Mouse (Mus musculus) embryonic facial prominence, embryonic 10.5 days (tissue): ENCODE data around the gene Rpl36-ps4. TPM values are rescaled to one million over a fixed set of nuclear protein-coding genes. Genes with fewer than 3 reads are reported as not detected.
A peak's percentile ranks its signal among the peaks of the same experiment; 100 is the strongest.
"Not testable (repeated sequence)": the region's sequence is repeated elsewhere in the genome, so short reads cannot be mapped to it uniquely, and the experiment has no call there.

Source experiments
- DNase-seq: peaks from one replicate; pipeline ENCODE4 v3.0.0-alpha.2; 2017; ENCODE audit warnings: low spot score
- H3K27ac ChIP-seq: fragments of 300-500 bp; sonication (generic); replicated peaks from 2 replicates; pipeline ENCODE4 v1.5.1; 2016; ENCODE audit warnings: mild to moderate bottlenecking
- H3K27me3 ChIP-seq: fragments of 300-500 bp; sonication (generic); replicated peaks from 2 replicates; pipeline ENCODE4 v1.6.1; 2016; ENCODE audit warnings: low read depth, mild to moderate bottlenecking; ENCODE audit not compliant: poor library complexity, severe bottlenecking
- H3K36me3 ChIP-seq: fragments of 300-500 bp; sonication (generic); replicated peaks from 2 replicates; pipeline ENCODE4 v1.6.1; 2016; ENCODE audit warnings: mild to moderate bottlenecking, moderate library complexity
- H3K4me1 ChIP-seq: fragments of 300-500 bp; sonication (generic); 2 replicates; pipeline ENCODE4 v1.6.1; 2016
- H3K4me3 ChIP-seq: fragments of 300-500 bp; sonication (generic); 2 replicates; pipeline ENCODE4 v1.5.1; 2016; ENCODE audit warnings: mild to moderate bottlenecking, moderate library complexity
- H3K9me3 ChIP-seq: fragments of 300-500 bp; sonication (generic); 2 replicates; pipeline ENCODE4 v1.6.1; 2016; ENCODE audit warnings: mild to moderate bottlenecking
- WGBS: fragments of 180-500 bp; shearing (Covaris S2); methylation state at CpG from one replicate; pipeline ENCODE4 v1.1.7; 2016; 5-methylcytosine and 5-hydroxymethylcytosine counted together
- polyA plus RNA-seq: library from polyadenylated mRNA; unstranded; fragments of >200 nt; fragmentation: Nextera tagmentation; extraction: Ambion mirVana; gene quantifications from 2 replicates; pipeline ENCODE4 v1.2.1, GENCODE M21; 2016

Gene Rpl36-ps4
- polyA plus RNA-seq, 1 experiment from 2014 or later: not detected

- Histone ChIP-seq H3K27ac (no peak overlapping the region), H3K4me3 (no peak overlapping the region), H3K4me1 (peaks cover 5% of the 10 kb centered on the region; the same call in 1 of the 2 replicates), H3K9me3 (no peaks in the 10 kb centered on the region), H3K27me3 (no peaks in the 10 kb centered on the region), H3K36me3 (no peaks in the 10 kb centered on the region)
- no peak for DNase-seq
- 62% methylated on average over 6 of the region's 6 CpGs for WGBS
Observed at GRCm38 (mm10) chr17:87897175-87897574, 23.6 kb upstream of the Rpl36-ps4 start.

GRCm38 (mm10) chr17:87900677-87901076 is 20.1 kb upstream of the Rpl36-ps4 start:
- Histone ChIP-seq H3K4me1 (peaks cover 5% of the 10 kb centered on the region; the same call in 1 of the 2 replicates), H3K27me3 (no peaks in the 10 kb centered on the region), H3K4me3 (no peak overlapping the region), H3K36me3 (no peaks in the 10 kb centered on the region), H3K27ac (no peak overlapping the region), H3K9me3 (no peaks in the 10 kb centered on the region)
- DNase-seq: no peak
- WGBS: 89% methylated on average over 4 of the region's 4 CpGs

GRCm38 (mm10) chr17:87901163-87901562 is 19.6 kb upstream of the Rpl36-ps4 start:
- H3K27ac ChIP-seq: no peak overlapping the region
- no peaks in the 10 kb centered on the region for H3K27me3 ChIP-seq
- no peak for DNase-seq
- 63% methylated on average over 7 of the region's 7 CpGs for WGBS
- peaks cover 5% of the 10 kb centered on the region; the same call in 1 of the 2 replicates for H3K4me1 ChIP-seq
- no peak overlapping the region for H3K4me3 ChIP-seq
- H3K36me3 ChIP-seq: no peaks in the 10 kb centered on the region
- H3K9me3 ChIP-seq: no peaks in the 10 kb centered on the region

GRCm38 (mm10) chr17:87903213-87903612 is 17.6 kb upstream of the Rpl36-ps4 start:
- no peak for DNase-seq
- H3K9me3 ChIP-seq: no peaks in the 10 kb centered on the region
- H3K4me3 ChIP-seq: no peak overlapping the region
- no peaks in the 10 kb centered on the region for H3K36me3 ChIP-seq
- H3K27me3 ChIP-seq: no peaks in the 10 kb centered on the region
- no peaks in the 10 kb centered on the region; the same call in 1 of the 2 replicates for H3K4me1 ChIP-seq
- H3K27ac ChIP-seq: no peak overlapping the region; the same call in 1 of the 2 replicates
- WGBS: 44% methylated on average over 6 of the region's 6 CpGs

GRCm38 (mm10) chr17:87903725-87904124 is 17.1 kb upstream of the Rpl36-ps4 start:
- 90% methylated on average over 8 of the region's 8 CpGs for WGBS
- Histone ChIP-seq H3K27ac (no peak overlapping the region), H3K4me1 (no peaks in the 10 kb centered on the region; the same call in 1 of the 2 replicates), H3K27me3 (no peaks in the 10 kb centered on the region), H3K9me3 (no peaks in the 10 kb centered on the region), H3K36me3 (no peaks in the 10 kb centered on the region), H3K4me3 (no peak overlapping the region)
- no peak for DNase-seq

GRCm38 (mm10) chr17:87915386-87915785 is 5.4 kb upstream of the Rpl36-ps4 start:
- 92% methylated on average over 3 of the region's 3 CpGs for WGBS
- DNase-seq: no peak
- Histone ChIP-seq H3K4me1 (no peaks in the 10 kb centered on the region), H3K27ac (no peak overlapping the region), H3K9me3 (peaks cover 15% of the 10 kb centered on the region; the same call in 1 of the 2 replicates), H3K4me3 (no peak overlapping the region), H3K27me3 (no peaks in the 10 kb centered on the region), H3K36me3 (no peaks in the 10 kb centered on the region)

GRCm38 (mm10) chr17:87918121-87918520 is 2.7 kb upstream of the Rpl36-ps4 start:
- H3K27me3 ChIP-seq: no peaks in the 10 kb centered on the region
- H3K36me3 ChIP-seq: no peaks in the 10 kb centered on the region
- H3K4me3 ChIP-seq: no peak overlapping the region
- H3K27ac ChIP-seq: no peak overlapping the region
- WGBS: 86% methylated on average over 5 of the region's 5 CpGs
- no peaks in the 10 kb centered on the region for H3K9me3 ChIP-seq
- 0 out of 2 replicates have a peak, but pooled peaks cover 4% of the 10 kb centered on the region for H3K4me1 ChIP-seq
- no peak for DNase-seq

- 84% methylated on average over 10 of the region's 10 CpGs for WGBS
- no peaks in the 10 kb centered on the region for H3K9me3 ChIP-seq
- DNase-seq: no peak
- no peak overlapping the region for H3K27ac ChIP-seq
- H3K36me3 ChIP-seq: no peaks in the 10 kb centered on the region
- H3K4me1 ChIP-seq: no peaks in the 10 kb centered on the region
- no peaks in the 10 kb centered on the region for H3K27me3 ChIP-seq
- H3K4me3 ChIP-seq: no peak overlapping the region
Observed at GRCm38 (mm10) chr17:87934326-87934725, 13.5 kb downstream of the Rpl36-ps4 start.

GRCm38 (mm10) chr17:87934736-87935135 is 14.0 kb downstream of the Rpl36-ps4 start:
- Histone ChIP-seq H3K27me3 (no peaks in the 10 kb centered on the region), H3K4me3 (no peak overlapping the region), H3K27ac (no peak overlapping the region), H3K4me1 (no peaks in the 10 kb centered on the region), H3K9me3 (no peaks in the 10 kb centered on the region), H3K36me3 (no peaks in the 10 kb centered on the region)
- WGBS: 86% methylated on average over 8 of the region's 8 CpGs
- no peak for DNase-seq

GRCm38 (mm10) chr17:87936156-87936555 is 15.4 kb downstream of the Rpl36-ps4 start:
- 92% methylated on average over 4 of the region's 4 CpGs for WGBS
- Histone ChIP-seq H3K36me3 (no peaks in the 10 kb centered on the region), H3K9me3 (no peaks in the 10 kb centered on the region), H3K27me3 (no peaks in the 10 kb centered on the region), H3K4me3 (no peak overlapping the region), H3K27ac (no peak overlapping the region), H3K4me1 (no peaks in the 10 kb centered on the region)
- no peak for DNase-seq

- no peaks in the 10 kb centered on the region for H3K36me3 ChIP-seq
- H3K4me1 ChIP-seq: no peaks in the 10 kb centered on the region
- WGBS: 46% methylated on average over 16 of the region's 16 CpGs
- no peak overlapping the region for H3K27ac ChIP-seq
- no peaks in the 10 kb centered on the region for H3K9me3 ChIP-seq
- no peaks in the 10 kb centered on the region for H3K27me3 ChIP-seq
- peak; percentile 82 for DNase-seq
- no peak overlapping the region for H3K4me3 ChIP-seq
Observed at GRCm38 (mm10) chr17:87948965-87949584, 28.3 kb downstream of the Rpl36-ps4 start.

GRCm38 (mm10) chr17:87954618-87955124 is 33.9 kb downstream of the Rpl36-ps4 start:
- not testable (repeated sequence) for DNase-seq, H3K27me3 ChIP-seq, H3K4me1 ChIP-seq, H3K27ac ChIP-seq, H3K4me3 ChIP-seq, H3K9me3 ChIP-seq, H3K36me3 ChIP-seq
- WGBS: 94% methylated on average over 13 of the region's 13 CpGs

- H3K27me3 ChIP-seq: no peaks in the 10 kb centered on the region
- no peaks in the 10 kb centered on the region for H3K36me3 ChIP-seq
- H3K4me1 ChIP-seq: peaks cover 4% of the 10 kb centered on the region; the same call in 1 of the 2 replicates
- no peak overlapping the region for H3K4me3 ChIP-seq
- WGBS: 78% methylated on average over 12 of the region's 12 CpGs
- DNase-seq: no peak
- H3K27ac ChIP-seq: no peak overlapping the region
- H3K9me3 ChIP-seq: 0 out of 2 replicates have a peak, but pooled peaks cover 3% of the 10 kb centered on the region
Observed at GRCm38 (mm10) chr17:87957096-87957840, 36.5 kb downstream of the Rpl36-ps4 start.
